Mouse (Mus musculus) brain, embryonic 14.5 days (tissue): ENCODE results near the gene Bahd1.

Source experiments
- CTCF ChIP-seq: fragments of 200-500 bp; IDR thresholded peaks from 2 replicates; pipeline ENCODE4 v1.5.1; 2012; ENCODE audit warnings: inconsistent platforms, mild to moderate bottlenecking, moderate library complexity, borderline replicate concordance; ENCODE audit not compliant: insufficient read depth, insufficient read length; ENCODE audit errors: extremely low read depth
- POLR2A ChIP-seq: fragments of 200-500 bp; IDR thresholded peaks from 2 replicates; pipeline ENCODE4 v1.6.1; 2012; ENCODE audit warnings: mild to moderate bottlenecking, inconsistent platforms, borderline replicate concordance; ENCODE audit not compliant: poor library complexity, insufficient read depth, insufficient read length, severe bottlenecking; ENCODE audit errors: extremely low read depth

DNA sequence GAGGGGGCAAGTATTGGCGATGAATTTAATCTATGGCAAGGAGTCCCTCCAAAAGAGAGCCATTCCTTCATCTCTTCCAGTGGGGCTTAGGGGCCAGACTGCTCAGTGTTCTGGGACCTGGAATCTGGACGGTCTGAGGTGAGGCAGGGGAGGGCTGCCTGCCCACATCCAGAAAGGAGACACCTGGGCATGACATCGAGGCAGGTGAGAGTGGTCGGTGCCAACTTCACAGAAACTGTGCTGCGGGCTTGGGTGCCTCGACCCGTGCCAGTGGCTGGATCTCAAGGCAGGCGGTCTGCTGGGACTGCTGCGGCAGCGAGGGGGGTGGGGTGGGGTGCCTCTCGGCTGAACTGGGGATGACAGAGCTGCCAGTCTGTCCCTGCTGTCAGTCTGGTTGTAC is 2.4 kb upstream of the Bahd1 start:
- TF ChIP-seq CTCF (no peak), POLR2A (no peak)
